Mouse (Mus musculus): ENCODE measurements around the gene Arap2. TPM values are rescaled to one million over a fixed set of nuclear protein-coding genes. Genes with fewer than 3 reads are reported as not detected.

The Arap2 gene
- polyA plus RNA-seq, 1 experiment from 2014 or later: 2.0 TPM

GRCm38 (mm10) chr5:62716468-62716867 lies 49.5 kb downstream of the Arap2 start:
- ATAC-seq: no peak

GRCm38 (mm10) chr5:62715977-62716376 lies 50.0 kb downstream of the Arap2 start:
- no peak overlapping the region for H3K4me2 ChIP-seq (ENCODE audit: low read length)
- no peak for DNase-seq (ENCODE audit: low spot score)
- no peak overlapping the region for H3K9ac ChIP-seq (ENCODE audit: low read length)
- H3K4me3 ChIP-seq (ENCODE audit: low read depth, low read length): no peak overlapping the region
- H3K4me1 ChIP-seq (ENCODE audit: control insufficient read depth, insufficient read depth, low read length): no peaks in the 10 kb centered on the region
- no peaks in the 10 kb centered on the region for H3K9me3 ChIP-seq (replicated peaks; ENCODE audit: control insufficient read depth, low read length)
- no peaks in the 10 kb centered on the region for H3K36me3 ChIP-seq (ENCODE audit: control insufficient read depth, insufficient read depth, low read length)
- no peak overlapping the region for H3K27ac ChIP-seq (ENCODE audit: low read depth, low read length)
- ATAC-seq: no peak
- no peaks in the 10 kb centered on the region for H3K27me3 ChIP-seq (replicated peaks; ENCODE audit: control insufficient read depth, insufficient read depth, low read length)
- 89% methylated on average over 1 of the region's 1 CpGs for WGBS

More at GRCm38 (mm10) chr5:62716468-62716867, 49.5 kb downstream of the Arap2 start:
- Histone ChIP-seq H3K27ac (ENCODE audit: low read depth, low read length) (no peak overlapping the region), H3K4me2 (ENCODE audit: low read length) (no peak overlapping the region), H3K4me1 (ENCODE audit: control insufficient read depth, insufficient read depth, low read length) (no peaks in the 10 kb centered on the region), H3K27me3 (replicated peaks; ENCODE audit: control insufficient read depth, insufficient read depth, low read length) (no peaks in the 10 kb centered on the region), H3K36me3 (ENCODE audit: control insufficient read depth, insufficient read depth, low read length) (no peaks in the 10 kb centered on the region), H3K9me3 (replicated peaks; ENCODE audit: control insufficient read depth, low read length) (no peaks in the 10 kb centered on the region), H3K9ac (ENCODE audit: low read length) (no peak overlapping the region), H3K4me3 (ENCODE audit: low read depth, low read length) (no peak overlapping the region)
- 93% methylated on average over 3 of the region's 3 CpGs for WGBS
- DNase-seq (ENCODE audit: low spot score): no peak

- H3K9ac ChIP-seq (ENCODE audit: low read length): no peak overlapping the region
- no peak overlapping the region for H3K4me3 ChIP-seq (ENCODE audit: low read depth, low read length)
Observed at GRCm38 (mm10) chr5:62715436-62715835, 50.5 kb downstream of the Arap2 start.

DNA sequence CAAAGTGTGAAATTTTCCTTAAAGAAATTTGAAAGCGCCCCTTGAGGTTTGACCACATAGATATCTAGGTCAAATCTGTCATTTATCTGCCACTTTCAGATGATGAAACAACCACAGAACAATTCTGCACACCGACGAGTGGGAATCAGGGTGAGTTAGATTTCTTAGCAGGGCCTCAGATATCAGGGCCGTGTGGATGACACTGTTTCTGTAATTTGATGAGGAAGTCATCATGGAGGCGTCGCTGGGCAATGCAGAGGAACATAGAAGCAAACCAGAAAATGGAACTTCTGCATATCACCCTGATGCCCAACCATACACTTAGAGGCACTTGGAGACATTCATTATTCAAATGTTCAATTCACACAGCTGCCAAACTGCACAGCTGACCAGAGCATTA lies 55.0 kb downstream of the Arap2 start:
- ATAC-seq (no peak), DNase-seq (ENCODE audit: low spot score) (no peak)
- H3K9me3 ChIP-seq (replicated peaks; ENCODE audit: control insufficient read depth, low read length): no peaks in the 10 kb centered on the region
- no peak overlapping the region for H3K4me3 ChIP-seq (ENCODE audit: low read depth, low read length)
- H3K27ac ChIP-seq (ENCODE audit: low read depth, low read length): no peak overlapping the region
- no peak overlapping the region for H3K9ac ChIP-seq (ENCODE audit: low read length)
- H3K4me2 ChIP-seq (ENCODE audit: low read length): no peak overlapping the region
- no peaks in the 10 kb centered on the region for H3K27me3 ChIP-seq (replicated peaks; ENCODE audit: control insufficient read depth, insufficient read depth, low read length)
- no peaks in the 10 kb centered on the region for H3K4me1 ChIP-seq (ENCODE audit: control insufficient read depth, insufficient read depth, low read length)
- no peaks in the 10 kb centered on the region for H3K36me3 ChIP-seq (ENCODE audit: control insufficient read depth, insufficient read depth, low read length)
- 88% methylated on average over 6 of the region's 6 CpGs for WGBS

More at GRCm38 (mm10) chr5:62715436-62715835, 50.5 kb downstream of the Arap2 start:
- no peak overlapping the region for H3K4me2 ChIP-seq (ENCODE audit: low read length)
- H3K27ac ChIP-seq (ENCODE audit: low read depth, low read length): no peak overlapping the region
- no peaks in the 10 kb centered on the region for H3K9me3 ChIP-seq (replicated peaks; ENCODE audit: control insufficient read depth, low read length)
- H3K36me3 ChIP-seq (ENCODE audit: control insufficient read depth, insufficient read depth, low read length): no peaks in the 10 kb centered on the region
- DNase-seq (ENCODE audit: low spot score) (no peak), ATAC-seq (no peak)
- no peaks in the 10 kb centered on the region for H3K4me1 ChIP-seq (ENCODE audit: control insufficient read depth, insufficient read depth, low read length)
- 82% methylated on average over 4 of the region's 4 CpGs for WGBS
- no peaks in the 10 kb centered on the region for H3K27me3 ChIP-seq (replicated peaks; ENCODE audit: control insufficient read depth, insufficient read depth, low read length)

DNA sequence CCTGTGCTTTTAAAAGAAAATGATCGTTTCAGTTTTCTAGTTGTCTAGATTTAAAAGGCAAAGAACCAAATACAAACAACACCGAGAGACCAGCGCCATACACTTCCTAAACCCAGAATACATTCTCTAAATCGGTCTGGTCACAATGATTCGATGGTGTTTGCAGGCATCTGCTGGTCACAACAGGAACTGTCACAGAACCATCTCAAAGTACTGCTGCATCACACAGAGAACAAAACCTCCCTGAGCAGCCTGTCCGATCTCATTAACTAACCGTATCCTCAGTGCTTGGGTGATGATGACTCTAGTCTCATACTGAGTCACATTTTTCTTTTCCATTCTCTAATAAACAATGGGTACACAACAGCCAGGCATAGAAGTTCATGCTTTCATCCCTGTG lies 59.1 kb downstream of the Arap2 start:
- no peak overlapping the region for H3K27ac ChIP-seq (ENCODE audit: low read depth, low read length)
- no peak overlapping the region for H3K9ac ChIP-seq (ENCODE audit: low read length)
- no peak overlapping the region for H3K4me2 ChIP-seq (ENCODE audit: low read length)
- H3K27me3 ChIP-seq (replicated peaks; ENCODE audit: control insufficient read depth, insufficient read depth, low read length): no peaks in the 10 kb centered on the region
- H3K9me3 ChIP-seq (replicated peaks; ENCODE audit: control insufficient read depth, low read length): no peaks in the 10 kb centered on the region
- no peaks in the 10 kb centered on the region for H3K4me1 ChIP-seq (ENCODE audit: control insufficient read depth, insufficient read depth, low read length)
- DNase-seq (ENCODE audit: low spot score) (peak; percentile 82), ATAC-seq (peak; percentile 91)
- no peak overlapping the region for H3K4me3 ChIP-seq (ENCODE audit: low read depth, low read length)
- no peaks in the 10 kb centered on the region for H3K36me3 ChIP-seq (ENCODE audit: control insufficient read depth, insufficient read depth, low read length)
- WGBS: 37% methylated on average over 7 of the region's 7 CpGs

DNA sequence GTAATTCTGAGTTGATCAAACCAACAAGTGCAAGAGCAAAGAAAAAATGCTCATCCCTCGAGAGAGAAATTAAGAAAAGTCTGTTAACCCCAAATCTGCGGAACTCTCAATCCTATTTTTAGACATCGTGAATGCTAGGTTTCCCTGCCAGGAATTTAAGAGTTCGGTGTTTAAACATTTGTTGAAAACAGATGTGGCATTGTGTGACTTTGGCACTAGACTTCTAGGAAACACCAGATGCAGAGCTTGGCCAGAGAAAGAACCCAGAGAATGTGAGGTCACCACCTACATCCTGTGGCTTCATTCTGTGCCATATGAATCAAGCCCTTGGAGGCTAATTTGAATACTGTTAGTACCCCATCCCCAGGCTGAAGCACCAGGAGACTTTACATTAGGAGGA lies 76.0 kb downstream of the Arap2 start:
- Histone ChIP-seq H3K4me1 (ENCODE audit: control insufficient read depth, insufficient read depth, low read length) (no peaks in the 10 kb centered on the region), H3K4me2 (ENCODE audit: low read length) (no peak overlapping the region), H3K27ac (ENCODE audit: low read depth, low read length) (no peak overlapping the region), H3K36me3 (ENCODE audit: control insufficient read depth, insufficient read depth, low read length) (no peaks in the 10 kb centered on the region), H3K9me3 (replicated peaks; ENCODE audit: control insufficient read depth, low read length) (no peaks in the 10 kb centered on the region), H3K4me3 (ENCODE audit: low read depth, low read length) (no peak overlapping the region), H3K27me3 (replicated peaks; ENCODE audit: control insufficient read depth, insufficient read depth, low read length) (no peaks in the 10 kb centered on the region), H3K9ac (ENCODE audit: low read length) (no peak overlapping the region)
- DNase-seq (ENCODE audit: low spot score): peak; percentile 19
- ATAC-seq: no peak
- WGBS: 79% methylated on average over 4 of the region's 4 CpGs

DNA sequence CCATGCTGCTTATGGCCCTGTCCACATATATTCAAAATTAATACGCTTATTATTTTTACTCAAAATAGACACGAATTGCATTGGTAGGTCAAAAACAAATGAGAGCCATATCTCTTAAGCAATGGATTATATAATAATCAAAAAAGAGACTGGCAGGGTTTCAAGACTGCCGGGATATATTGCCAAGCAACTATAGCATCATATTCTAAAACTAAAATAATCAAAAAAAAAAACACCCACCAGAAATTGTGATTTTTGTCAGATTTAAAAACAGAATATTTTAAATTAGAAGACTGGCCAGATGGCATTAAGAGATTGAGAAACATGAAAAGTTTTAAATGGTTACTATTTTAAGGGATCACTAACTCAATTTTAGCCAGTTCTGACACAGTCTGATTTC lies 82.2 kb downstream of the Arap2 start:
- 77% methylated on average over 3 of the region's 3 CpGs for WGBS
- no peak for DNase-seq (ENCODE audit: low spot score)

GRCm38 (mm10) chr5:62683207-62683606 lies 82.8 kb downstream of the Arap2 start:
- ATAC-seq: no peak
- Histone ChIP-seq H3K27ac (ENCODE audit: low read depth, low read length) (no peak overlapping the region), H3K4me1 (ENCODE audit: control insufficient read depth, insufficient read depth, low read length) (no peaks in the 10 kb centered on the region), H3K4me3 (ENCODE audit: low read depth, low read length) (no peak overlapping the region), H3K9ac (ENCODE audit: low read length) (no peak overlapping the region), H3K27me3 (replicated peaks; ENCODE audit: control insufficient read depth, insufficient read depth, low read length) (no peaks in the 10 kb centered on the region), H3K9me3 (replicated peaks; ENCODE audit: control insufficient read depth, low read length) (no peaks in the 10 kb centered on the region), H3K36me3 (ENCODE audit: control insufficient read depth, insufficient read depth, low read length) (no peaks in the 10 kb centered on the region), H3K4me2 (ENCODE audit: low read length) (no peak overlapping the region)
- WGBS: 20% methylated on average over 3 of the region's 3 CpGs
- peak; percentile 29 for DNase-seq (ENCODE audit: low spot score)

More for the DNA sequence above, 82.2 kb downstream of the Arap2 start:
- Histone ChIP-seq H3K27me3 (replicated peaks; ENCODE audit: control insufficient read depth, insufficient read depth, low read length) (no peaks in the 10 kb centered on the region), H3K9me3 (replicated peaks; ENCODE audit: control insufficient read depth, low read length) (no peaks in the 10 kb centered on the region), H3K4me3 (ENCODE audit: low read depth, low read length) (no peak overlapping the region), H3K4me2 (ENCODE audit: low read length) (no peak overlapping the region), H3K36me3 (ENCODE audit: control insufficient read depth, insufficient read depth, low read length) (no peaks in the 10 kb centered on the region), H3K27ac (ENCODE audit: low read depth, low read length) (no peak overlapping the region), H3K4me1 (ENCODE audit: control insufficient read depth, insufficient read depth, low read length) (no peaks in the 10 kb centered on the region), H3K9ac (ENCODE audit: low read length) (no peak overlapping the region)
- ATAC-seq: no peak

GRCm38 (mm10) chr5:62677390-62677789 lies 88.6 kb downstream of the Arap2 start:
- Histone ChIP-seq H3K4me1 (ENCODE audit: control insufficient read depth, insufficient read depth, low read length) (peaks cover 5% of the 10 kb centered on the region; the same call in 1 of the 2 replicates), H3K4me2 (ENCODE audit: low read length) (no peak overlapping the region), H3K27me3 (replicated peaks; ENCODE audit: control insufficient read depth, insufficient read depth, low read length) (no peaks in the 10 kb centered on the region), H3K9me3 (replicated peaks; ENCODE audit: control insufficient read depth, low read length) (no peaks in the 10 kb centered on the region), H3K36me3 (ENCODE audit: control insufficient read depth, insufficient read depth, low read length) (no peaks in the 10 kb centered on the region), H3K9ac (ENCODE audit: low read length) (no peak overlapping the region), H3K4me3 (ENCODE audit: low read depth, low read length) (no peak overlapping the region), H3K27ac (ENCODE audit: low read depth, low read length) (no peak overlapping the region)
- DNase-seq (ENCODE audit: low spot score): no peak
- ATAC-seq: no peak
- WGBS: 86% methylated on average over 7 of the region's 7 CpGs

Data from forebrain, embryonic 14.5 days (tissue).